Mouse (Mus musculus): ENCODE data around the gene Tmem179.

DNA sequence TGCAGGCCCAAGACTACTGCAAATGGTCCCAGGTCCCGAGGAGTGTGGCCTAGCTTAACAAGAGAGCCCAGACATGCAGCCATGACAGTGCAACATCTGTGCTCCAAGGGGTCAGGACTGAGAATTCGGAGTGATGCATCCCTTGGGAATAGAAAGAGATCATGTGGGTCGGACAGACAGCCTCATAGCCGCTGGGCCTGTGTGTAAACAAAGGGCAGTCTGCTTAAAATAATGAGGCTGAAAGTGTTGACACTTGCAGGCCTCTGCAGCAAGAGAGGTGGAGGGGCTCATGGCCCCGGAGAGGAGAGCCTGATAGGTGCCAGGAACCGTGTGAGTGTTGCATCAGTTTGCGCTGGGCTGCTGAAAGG is 6.2 kb downstream of the Tmem179 start:
- TF ChIP-seq CTCF (IDR thresholded peaks at IDR 0.05) (no peak), EP300 (IDR thresholded peaks at IDR 0.05) (no peak)

Measured in lung, postnatal 0 days (tissue).